Mouse (Mus musculus): ENCODE data around the gene Inafm1. TPM values are rescaled to one million over a fixed set of nuclear protein-coding genes. Genes with fewer than 3 reads are reported as not detected.
"Not testable (repeated sequence)": the region's sequence is repeated elsewhere in the genome, so short reads cannot be mapped to it uniquely, and the experiment has no call there.

Inafm1 gene
- polyA plus RNA-seq, 1 experiment from 2014 or later = 24.3 TPM

- Histone ChIP-seq H3K9ac (peak overlapping the region; percentile 80), H3K4me1 (peaks cover 55% of the 10 kb centered on the region), H3K4me3 (peak overlapping the region; percentile 68), H3K9me3 (no peaks in the 10 kb centered on the region), H3K36me3 (no peaks in the 10 kb centered on the region), H3K27me3 (peaks cover 35% of the 10 kb centered on the region), H3K4me2 (peak overlapping the region; percentile 99), H3K27ac (no peak overlapping the region)
- ATAC-seq (ENCODE audit: insufficient number of reproducible peaks, insufficient read depth, low FRiP score, low TSS enrichment, low read depth) = no peak
- under 1% methylated on average over 31 of the region's 31 CpGs for WGBS
Observed at GRCm38 (mm10) chr7:16310521-16311452, 37.4 kb upstream of the Inafm1 start.

- ATAC-seq (ENCODE audit: insufficient number of reproducible peaks, insufficient read depth, low FRiP score, low TSS enrichment, low read depth) = no peak
- H3K4me2 ChIP-seq = peak overlapping the region; percentile 99
- peak overlapping the region; percentile 68 for H3K4me3 ChIP-seq
- WGBS = 0% methylated on average over 50 of the region's 56 CpGs
- peak overlapping the region; percentile 71 for H3K9ac ChIP-seq
- no peaks in the 10 kb centered on the region for H3K36me3 ChIP-seq
- H3K9me3 ChIP-seq = no peaks in the 10 kb centered on the region
- H3K27me3 ChIP-seq = peaks cover 35% of the 10 kb centered on the region
- peak overlapping the region; percentile 48; the same call in 1 of the 2 replicates for H3K27ac ChIP-seq
- H3K4me1 ChIP-seq = peaks cover 55% of the 10 kb centered on the region
Observed at GRCm38 (mm10) chr7:16310020-16310520, 36.7 kb upstream of the Inafm1 start.

- Histone ChIP-seq H3K4me3 (peak overlapping the region; percentile 68), H3K9me3 (no peaks in the 10 kb centered on the region), H3K27ac (peak overlapping the region; percentile 48), H3K4me1 (peaks cover 55% of the 10 kb centered on the region), H3K9ac (peak overlapping the region; percentile 71), H3K27me3 (peaks cover 35% of the 10 kb centered on the region), H3K4me2 (peak overlapping the region; percentile 99), H3K36me3 (no peaks in the 10 kb centered on the region)
- peak; percentile 35; the same call in 1 of the 2 replicates for ATAC-seq (ENCODE audit: insufficient number of reproducible peaks, insufficient read depth, low FRiP score, low TSS enrichment, low read depth)
- under 1% methylated on average over 52 of the region's 61 CpGs for WGBS
Observed at GRCm38 (mm10) chr7:16309318-16310019, 36.1 kb upstream of the Inafm1 start.

- Histone ChIP-seq H3K27ac (peak overlapping the region; percentile 44), H3K36me3 (no peaks in the 10 kb centered on the region), H3K4me3 (peak overlapping the region; percentile 68), H3K9ac (peak overlapping the region; percentile 71), H3K27me3 (peaks cover 35% of the 10 kb centered on the region), H3K4me2 (peak overlapping the region; percentile 99), H3K9me3 (no peaks in the 10 kb centered on the region), H3K4me1 (peaks cover 51% of the 10 kb centered on the region)
- 37% methylated on average over 16 of the region's 16 CpGs for WGBS
- ATAC-seq (ENCODE audit: insufficient number of reproducible peaks, insufficient read depth, low FRiP score, low TSS enrichment, low read depth) = no peak
Observed at GRCm38 (mm10) chr7:16308555-16309317, 35.3 kb upstream of the Inafm1 start.

- peak within 1 kb of the TSS; percentile 44 for H3K27ac ChIP-seq
- WGBS = 63% methylated on average over 1 of the region's 1 CpGs
- ATAC-seq (ENCODE audit: insufficient number of reproducible peaks, insufficient read depth, low FRiP score, low TSS enrichment, low read depth) = not testable (repeated sequence)
Observed at GRCm38 (mm10) chr7:16308093-16308492, 34.7 kb upstream of the Inafm1 start, which contains the start of gene Bbc3. TSS of gene Bbc3 (plus strand) at chr7:16308393.

GRCm38 (mm10) chr7:16307141-16307540 lies 33.7 kb upstream of the Inafm1 start:
- peaks cover 26% of the 10 kb centered on the region for H3K27me3 ChIP-seq
- H3K4me1 ChIP-seq = peaks cover 36% of the 10 kb centered on the region
- H3K36me3 ChIP-seq; ATAC-seq (ENCODE audit: insufficient number of reproducible peaks, insufficient read depth, low FRiP score, low TSS enrichment, low read depth); H3K4me3 ChIP-seq; H3K9me3 ChIP-seq; H3K9ac ChIP-seq; H3K4me2 ChIP-seq; H3K27ac ChIP-seq: not testable (repeated sequence)
- 68% methylated on average over 6 of the region's 6 CpGs for WGBS

More at GRCm38 (mm10) chr7:16308093-16308492, 34.7 kb upstream of the Inafm1 start, which contains the start of gene Bbc3:
- H3K4me2 ChIP-seq = peak within 1 kb of the TSS; percentile 99
- H3K9ac ChIP-seq = peak within 1 kb of the TSS; percentile 71
- H3K4me3 ChIP-seq = peak within 1 kb of the TSS; percentile 68
- not testable (repeated sequence) for H3K9me3 ChIP-seq, H3K36me3 ChIP-seq
- H3K27me3 ChIP-seq = peaks cover 35% of the 10 kb centered on the region
- H3K4me1 ChIP-seq = peaks cover 46% of the 10 kb centered on the region

GRCm38 (mm10) chr7:16299419-16300035 lies 26.1 kb upstream of the Inafm1 start:
- under 1% methylated on average over 52 of the region's 52 CpGs for whole genome bisulfite sequencing
- H3K27ac ChIP-seq = peak overlapping the region; percentile 48; the same call in 1 of the 2 replicates
- ATAC-seq (ENCODE audit: insufficient number of reproducible peaks, insufficient read depth, low FRiP score, low TSS enrichment, low read depth) = peak; percentile 89
- peaks cover 30% of the 10 kb centered on the region for H3K4me1 ChIP-seq
- peak overlapping the region; percentile 85 for H3K4me2 ChIP-seq
- peak overlapping the region; percentile 50 for H3K4me3 ChIP-seq
- peak overlapping the region; percentile 74 for H3K9ac ChIP-seq
- no peaks in the 10 kb centered on the region for H3K9me3 ChIP-seq
- H3K36me3 ChIP-seq = no peaks in the 10 kb centered on the region
- no peaks in the 10 kb centered on the region for H3K27me3 ChIP-seq

GRCm38 (mm10) chr7:16298927-16299326 lies 25.5 kb upstream of the Inafm1 start:
- no peak for ATAC-seq (ENCODE audit: insufficient number of reproducible peaks, insufficient read depth, low FRiP score, low TSS enrichment, low read depth)
- peak overlapping the region; percentile 85 for H3K4me2 ChIP-seq
- H3K4me3 ChIP-seq = peak overlapping the region; percentile 50
- peak overlapping the region; percentile 48; the same call in 1 of the 2 replicates for H3K27ac ChIP-seq
- WGBS = 82% methylated on average over 5 of the region's 5 CpGs
- H3K9ac ChIP-seq = peak overlapping the region; percentile 74
- H3K36me3 ChIP-seq = no peaks in the 10 kb centered on the region
- H3K9me3 ChIP-seq = no peaks in the 10 kb centered on the region
- H3K27me3 ChIP-seq = no peaks in the 10 kb centered on the region
- peaks cover 30% of the 10 kb centered on the region for H3K4me1 ChIP-seq

GRCm38 (mm10) chr7:16297616-16298015 lies 24.2 kb upstream of the Inafm1 start:
- Histone ChIP-seq H3K4me2 (peak overlapping the region; percentile 67; the same call in 1 of the 2 replicates), H3K27me3 (no peaks in the 10 kb centered on the region), H3K4me3 (no peak overlapping the region), H3K36me3 (no peaks in the 10 kb centered on the region), H3K27ac (0 out of 2 replicates have a peak overlapping the region, but pooled peaks have one; percentile 58), H3K9me3 (no peaks in the 10 kb centered on the region), H3K4me1 (peaks cover 30% of the 10 kb centered on the region), H3K9ac (no peak overlapping the region)
- 56% methylated on average over 2 of the region's 2 CpGs for WGBS
- no peak for ATAC-seq (ENCODE audit: insufficient number of reproducible peaks, insufficient read depth, low FRiP score, low TSS enrichment, low read depth)

GRCm38 (mm10) chr7:16296766-16297390 lies 23.5 kb upstream of the Inafm1 start:
- Histone ChIP-seq H3K9me3 (no peaks in the 10 kb centered on the region), H3K27me3 (no peaks in the 10 kb centered on the region), H3K9ac (peak overlapping the region; percentile 69), H3K4me3 (peak overlapping the region; percentile 39), H3K4me1 (peaks cover 30% of the 10 kb centered on the region), H3K27ac (peak overlapping the region; percentile 58), H3K4me2 (peak overlapping the region; percentile 67), H3K36me3 (no peaks in the 10 kb centered on the region)
- under 1% methylated on average over 22 of the region's 22 CpGs for WGBS
- 0 out of 2 replicates have a peak, but pooled peaks have one; percentile 10 for ATAC-seq (ENCODE audit: insufficient number of reproducible peaks, insufficient read depth, low FRiP score, low TSS enrichment, low read depth)
